Mouse (Mus musculus): ENCODE data around the gene 1700003F12Rik. TPM values are rescaled to one million over a fixed set of nuclear protein-coding genes. Genes with fewer than 3 reads are reported as not detected.
A peak's percentile ranks its signal among the peaks of the same experiment; 100 is the strongest.

1700003F12Rik gene
- total RNA-seq (2014; rRNA removed), result not detected in 2 replicates
- 0.54 TPM in 2 replicates for polyA plus RNA-seq (2012; rRNA removed)

DNA sequence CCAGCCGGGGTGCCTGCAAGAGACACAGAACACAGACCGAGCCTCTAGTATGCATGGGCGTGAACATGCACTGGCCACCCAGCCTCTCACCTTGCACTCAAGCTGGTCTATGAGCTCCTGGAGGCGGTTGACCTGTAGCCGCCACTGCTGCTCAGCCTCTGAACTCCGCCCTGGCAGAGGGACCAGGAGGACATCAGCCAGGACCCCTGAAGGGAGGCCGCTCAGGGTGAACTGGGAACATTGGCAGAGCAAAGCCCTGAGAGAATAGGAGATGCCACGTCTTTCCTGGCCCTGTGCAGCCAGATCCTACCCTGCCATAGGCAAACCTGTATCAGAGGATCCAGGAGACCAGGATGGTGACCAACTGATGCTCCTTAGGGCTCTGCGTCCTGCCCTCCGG lies at the start of gene 1700003F12Rik:
Gene 1700003F12Rik (plus strand): TSS at position 375 of the 400 bp plus-strand sequence.
- Histone ChIP-seq H3K4me3 (ENCODE audit: insufficient read depth, low read depth, low read length) (no peak within 1 kb of the TSS), H3K27ac (replicated peaks; ENCODE audit: insufficient read depth, low read depth, low read length) (no peak within 1 kb of the TSS)
- WGBS, result 93% methylated on average over 10 of the region's 10 CpGs

DNA sequence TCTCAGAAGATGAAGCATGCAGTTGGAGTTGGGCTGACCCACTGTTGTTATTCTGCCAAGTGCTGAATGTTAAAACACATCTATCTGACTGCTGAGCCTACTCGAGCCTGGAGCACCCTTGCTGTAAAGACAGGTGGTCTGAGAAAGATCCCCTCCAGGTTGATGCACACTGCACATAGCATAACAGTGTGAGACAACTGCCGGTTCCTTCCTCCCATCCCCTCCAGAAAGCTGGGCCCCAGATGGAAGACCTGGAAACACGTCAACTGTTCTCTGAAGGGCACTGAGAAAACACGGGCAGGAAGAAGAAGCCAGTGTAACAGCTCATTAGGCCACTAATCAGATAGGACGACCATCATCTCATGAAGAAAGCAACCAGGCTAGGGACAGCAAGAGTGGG lies 48.3 kb upstream of the 1700003F12Rik start:
- no peak overlapping the region for H3K4me3 ChIP-seq (ENCODE audit: insufficient read depth, low read depth, low read length)
- no peak for TF ChIP-seq POLR2A (IDR thresholded peaks at IDR 0.05; ENCODE audit: extremely low read depth, insufficient read depth, low read length)
- H3K36me3 ChIP-seq (ENCODE audit: control insufficient read depth, insufficient read depth, low read length), result peaks cover 11% of the 10 kb centered on the region
- 56% methylated on average over 5 of the region's 5 CpGs for whole genome bisulfite sequencing
- no peak overlapping the region for H3K9ac ChIP-seq (ENCODE audit: low read depth, low read length)
- no peaks in the 10 kb centered on the region for H3K27me3 ChIP-seq (ENCODE audit: control insufficient read depth, insufficient read depth, low read length)
- no peak overlapping the region for H3K27ac ChIP-seq (replicated peaks; ENCODE audit: insufficient read depth, low read depth, low read length)
- no peak for DNase-seq (ENCODE audit: extremely low read depth, low read depth, low spot score)
- H3K79me2 ChIP-seq (ENCODE audit: control insufficient read depth, insufficient read depth, low read length), result peaks cover 11% of the 10 kb centered on the region; the same call in 1 of the 2 replicates
- H3K4me1 ChIP-seq (ENCODE audit: control insufficient read depth, insufficient read depth, low read length), result no peaks in the 10 kb centered on the region

More for the DNA sequence above, at the start of gene 1700003F12Rik:
- no peaks in the 10 kb centered on the region for H3K79me2 ChIP-seq (ENCODE audit: control insufficient read depth, insufficient read depth, low read length)
- H3K36me3 ChIP-seq (ENCODE audit: control insufficient read depth, insufficient read depth, low read length), result no peaks in the 10 kb centered on the region
- peaks cover 7% of the 10 kb centered on the region; the same call in 1 of the 2 replicates for H3K27me3 ChIP-seq (ENCODE audit: control insufficient read depth, insufficient read depth, low read length)
- H3K9ac ChIP-seq (ENCODE audit: low read depth, low read length), result no peak within 1 kb of the TSS
- H3K4me1 ChIP-seq (ENCODE audit: control insufficient read depth, insufficient read depth, low read length), result no peaks in the 10 kb centered on the region; the same call in 1 of the 2 replicates
- TF ChIP-seq CTCF (IDR thresholded peaks at IDR 0.05; ENCODE audit: low read depth, low read length), result no peak
- no peak for DNase-seq (ENCODE audit: extremely low read depth, low read depth, low spot score)

DNA sequence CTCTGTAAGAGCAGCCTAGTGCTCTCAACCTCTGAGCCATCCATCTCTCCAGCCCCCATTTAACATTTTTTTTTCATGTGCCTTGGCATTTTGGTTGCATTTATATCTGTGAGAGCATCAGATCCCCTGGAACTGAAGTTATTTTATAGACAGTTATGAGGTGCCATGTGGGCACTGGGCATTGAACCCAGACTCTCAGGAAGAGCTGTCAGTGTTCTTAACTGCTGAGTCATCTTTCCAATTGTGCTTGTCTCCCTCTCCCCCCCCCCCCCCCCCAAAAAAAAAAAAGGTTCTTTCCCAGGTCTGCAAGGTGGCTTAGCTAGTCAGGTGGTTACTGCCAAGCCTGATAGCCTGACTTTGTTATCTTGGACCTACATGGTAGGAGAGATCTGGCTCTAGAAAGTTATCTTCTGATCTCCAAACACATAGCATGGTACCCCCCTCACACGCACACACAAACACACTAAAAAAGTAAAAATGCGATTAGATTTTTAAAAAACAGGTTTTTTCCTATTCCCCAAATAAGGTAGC lies 47.1 kb upstream of the 1700003F12Rik start:
- WGBS, result 98% methylated on average over 2 of the region's 2 CpGs
- no peak overlapping the region for H3K4me3 ChIP-seq (ENCODE audit: insufficient read depth, low read depth, low read length)
- no peak overlapping the region for H3K27ac ChIP-seq (replicated peaks; ENCODE audit: insufficient read depth, low read depth, low read length)
- TF ChIP-seq CTCF (IDR thresholded peaks at IDR 0.05; ENCODE audit: low read depth, low read length) (no peak), POLR2A (IDR thresholded peaks at IDR 0.05; ENCODE audit: extremely low read depth, insufficient read depth, low read length) (no peak)
- no peak overlapping the region for H3K9ac ChIP-seq (ENCODE audit: low read depth, low read length)
- H3K36me3 ChIP-seq (ENCODE audit: control insufficient read depth, insufficient read depth, low read length), result peaks cover 15% of the 10 kb centered on the region
- no peak for DNase-seq (ENCODE audit: extremely low read depth, low read depth, low spot score)
- no peaks in the 10 kb centered on the region for H3K27me3 ChIP-seq (ENCODE audit: control insufficient read depth, insufficient read depth, low read length)
- H3K4me1 ChIP-seq (ENCODE audit: control insufficient read depth, insufficient read depth, low read length), result no peaks in the 10 kb centered on the region
- peaks cover 11% of the 10 kb centered on the region; the same call in 1 of the 2 replicates for H3K79me2 ChIP-seq (ENCODE audit: control insufficient read depth, insufficient read depth, low read length)

DNA sequence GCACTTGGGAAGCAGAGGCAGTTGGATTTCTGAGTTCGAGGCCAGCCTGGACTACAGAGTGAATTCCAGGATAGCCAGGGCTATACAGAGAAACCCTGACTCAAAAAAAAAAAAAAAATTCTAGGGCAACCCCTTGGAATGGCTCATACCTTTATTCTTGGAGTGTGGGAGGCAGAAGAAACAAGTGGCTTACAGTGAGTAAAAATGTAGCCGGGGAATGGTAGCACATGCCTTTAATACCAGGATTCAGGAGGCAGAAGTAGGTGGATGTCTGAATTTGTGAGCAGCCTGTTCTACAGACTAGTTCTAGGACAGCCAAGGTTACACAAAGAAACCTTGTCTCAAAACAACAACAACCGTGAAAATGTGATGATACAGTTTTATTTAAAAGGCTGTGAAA lies 46.1 kb upstream of the 1700003F12Rik start:
- no peak for DNase-seq (ENCODE audit: extremely low read depth, low read depth, low spot score)
- no peaks in the 10 kb centered on the region for H3K27me3 ChIP-seq (ENCODE audit: control insufficient read depth, insufficient read depth, low read length)
- WGBS, result 98% methylated on average over 3 of the region's 3 CpGs
- H3K79me2 ChIP-seq (ENCODE audit: control insufficient read depth, insufficient read depth, low read length), result peaks cover 8% of the 10 kb centered on the region; the same call in 1 of the 2 replicates
- no peak overlapping the region for H3K4me3 ChIP-seq (ENCODE audit: insufficient read depth, low read depth, low read length)
- peaks cover 16% of the 10 kb centered on the region for H3K36me3 ChIP-seq (ENCODE audit: control insufficient read depth, insufficient read depth, low read length)
- no peak overlapping the region for H3K27ac ChIP-seq (replicated peaks; ENCODE audit: insufficient read depth, low read depth, low read length)
- no peak for TF ChIP-seq CTCF (IDR thresholded peaks at IDR 0.05; ENCODE audit: low read depth, low read length)
- TF ChIP-seq POLR2A (IDR thresholded peaks at IDR 0.05; ENCODE audit: extremely low read depth, insufficient read depth, low read length), result no peak
- no peaks in the 10 kb centered on the region for H3K4me1 ChIP-seq (ENCODE audit: control insufficient read depth, insufficient read depth, low read length)
- no peak overlapping the region for H3K9ac ChIP-seq (ENCODE audit: low read depth, low read length)

DNA sequence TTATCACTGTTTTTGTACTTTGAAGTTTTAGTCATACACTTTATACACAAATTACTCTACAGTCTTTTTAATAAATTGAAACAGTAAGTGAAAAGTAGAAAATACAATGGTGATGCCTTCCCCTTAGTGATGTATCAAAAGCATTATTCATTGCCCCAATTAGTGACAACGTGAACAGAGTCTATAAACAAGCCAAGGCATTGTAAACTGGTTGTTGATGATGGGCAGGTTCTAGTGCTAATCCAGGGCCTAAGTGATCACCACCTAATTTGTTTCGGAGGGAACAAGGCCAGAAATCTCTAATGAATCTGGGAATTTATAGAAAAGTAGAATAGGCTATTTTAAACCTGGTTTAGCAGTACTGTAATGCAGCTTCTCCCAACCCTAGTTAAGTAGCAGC lies 39.8 kb upstream of the 1700003F12Rik start:
- Histone ChIP-seq H3K27ac (replicated peaks; ENCODE audit: insufficient read depth, low read depth, low read length) (no peak overlapping the region), H3K36me3 (ENCODE audit: control insufficient read depth, insufficient read depth, low read length) (peaks cover 19% of the 10 kb centered on the region), H3K9ac (ENCODE audit: low read depth, low read length) (no peak overlapping the region), H3K79me2 (ENCODE audit: control insufficient read depth, insufficient read depth, low read length) (no peaks in the 10 kb centered on the region), H3K4me3 (ENCODE audit: insufficient read depth, low read depth, low read length) (no peak overlapping the region), H3K27me3 (ENCODE audit: control insufficient read depth, insufficient read depth, low read length) (no peaks in the 10 kb centered on the region), H3K4me1 (ENCODE audit: control insufficient read depth, insufficient read depth, low read length) (peaks cover 4% of the 10 kb centered on the region)
- TF ChIP-seq CTCF (IDR thresholded peaks at IDR 0.05; ENCODE audit: low read depth, low read length) (no peak), POLR2A (IDR thresholded peaks at IDR 0.05; ENCODE audit: extremely low read depth, insufficient read depth, low read length) (no peak)
- WGBS, result 71% methylated on average over 2 of the region's 2 CpGs
- DNase-seq (ENCODE audit: extremely low read depth, low read depth, low spot score), result no peak

DNA sequence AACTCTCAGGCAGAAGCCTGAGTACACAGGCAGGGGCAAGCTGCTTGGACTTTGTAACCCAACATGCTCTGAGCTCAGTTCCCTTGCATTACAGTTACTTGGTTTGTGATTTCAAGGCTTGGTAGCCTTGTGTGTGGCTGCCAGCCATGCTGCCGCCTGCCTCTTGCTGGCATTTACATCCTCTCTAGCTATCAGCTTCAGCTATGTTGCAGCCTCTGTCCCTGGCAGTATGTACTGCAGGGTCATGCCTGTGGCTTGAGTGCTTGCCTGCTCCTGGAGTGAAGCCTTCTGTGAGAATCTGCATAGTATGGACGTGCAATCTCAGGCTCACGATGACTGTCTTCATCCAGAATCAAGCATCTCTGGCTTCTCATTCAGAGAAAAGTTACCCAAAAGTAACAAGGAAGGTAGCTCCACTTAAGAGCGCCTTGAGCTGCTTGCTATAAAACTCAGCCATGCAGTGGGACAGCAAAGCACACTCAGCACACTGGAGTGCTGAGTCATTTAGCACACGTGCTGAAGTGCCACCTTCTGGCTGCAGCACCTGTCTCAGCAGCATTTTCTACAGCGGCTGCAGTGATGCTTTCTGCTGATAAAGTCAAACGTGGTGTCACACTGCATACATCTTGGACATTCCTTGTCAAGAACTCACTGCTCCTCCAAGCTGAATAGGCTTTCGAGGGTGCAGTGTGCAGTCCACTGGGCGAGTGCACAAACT lies 39.2 kb upstream of the 1700003F12Rik start:
- H3K27me3 ChIP-seq (ENCODE audit: control insufficient read depth, insufficient read depth, low read length), result no peaks in the 10 kb centered on the region
- peaks cover 21% of the 10 kb centered on the region for H3K36me3 ChIP-seq (ENCODE audit: control insufficient read depth, insufficient read depth, low read length)
- H3K79me2 ChIP-seq (ENCODE audit: control insufficient read depth, insufficient read depth, low read length), result no peaks in the 10 kb centered on the region
- H3K9ac ChIP-seq (ENCODE audit: low read depth, low read length), result no peak overlapping the region
- DNase-seq (ENCODE audit: extremely low read depth, low read depth, low spot score), result peak; percentile 75
- H3K4me3 ChIP-seq (ENCODE audit: insufficient read depth, low read depth, low read length), result no peak overlapping the region
- no peak for TF ChIP-seq POLR2A (IDR thresholded peaks at IDR 0.05; ENCODE audit: extremely low read depth, insufficient read depth, low read length)
- peak; percentile 49 for TF ChIP-seq CTCF (IDR thresholded peaks at IDR 0.05; ENCODE audit: low read depth, low read length)
- WGBS, result 50% methylated on average over 9 of the region's 9 CpGs
- H3K27ac ChIP-seq (replicated peaks; ENCODE audit: insufficient read depth, low read depth, low read length), result no peak overlapping the region
- H3K4me1 ChIP-seq (ENCODE audit: control insufficient read depth, insufficient read depth, low read length), result peaks cover 4% of the 10 kb centered on the region
